Mouse (Mus musculus): ENCODE measurements around the gene Nudt19. TPM values are rescaled to one million over a fixed set of nuclear protein-coding genes. Genes with fewer than 3 reads are reported as not detected.

Gene Nudt19
- polyA plus RNA-seq, 1 experiment from 2014 or later: 87.4 TPM

- TF ChIP-seq CTCF (IDR thresholded peaks at IDR 0.05; ENCODE audit: low read depth): no peak
- Histone ChIP-seq H3K4me3 (ENCODE audit: low read depth, low read length) (peak within 1 kb of the TSS; percentile 78), H3K9me3 (ENCODE audit: control insufficient read depth) (no peaks in the 10 kb centered on the region), H3K27me3 (replicated peaks; ENCODE audit: control insufficient read depth, insufficient read depth, low read length) (peaks cover 30% of the 10 kb centered on the region), H3K4me2 (replicated peaks; ENCODE audit: low read depth) (peak within 1 kb of the TSS; percentile 98), H3K9ac (ENCODE audit: low read depth, low read length) (peak within 1 kb of the TSS; percentile 51), H3K4me1 (replicated peaks; ENCODE audit: control insufficient read depth, insufficient read depth, low read length) (peaks cover 7% of the 10 kb centered on the region), H3K27ac (ENCODE audit: low read depth, low read length) (no peak within 1 kb of the TSS), H3K36me3 (ENCODE audit: control insufficient read depth, insufficient read depth) (no peaks in the 10 kb centered on the region)
- WGBS: under 1% methylated on average over 45 of the region's 45 CpGs
- ATAC-seq: peak; percentile 69
Observed at GRCm38 (mm10) chr7:35585191-35586054, 29.3 kb upstream of the Nudt19 start, which contains the start of gene Rgs9bp. TSS of gene Rgs9bp (minus strand) at chr7:35585582.

- Histone ChIP-seq H3K4me2 (replicated peaks; ENCODE audit: low read depth) (peak overlapping the region; percentile 98), H3K9ac (ENCODE audit: low read depth, low read length) (peak overlapping the region; percentile 45; the same call in 1 of the 2 replicates), H3K9me3 (ENCODE audit: control insufficient read depth) (no peaks in the 10 kb centered on the region), H3K36me3 (ENCODE audit: control insufficient read depth, insufficient read depth) (no peaks in the 10 kb centered on the region), H3K27me3 (replicated peaks; ENCODE audit: control insufficient read depth, insufficient read depth, low read length) (peaks cover 30% of the 10 kb centered on the region), H3K27ac (ENCODE audit: low read depth, low read length) (no peak overlapping the region), H3K4me3 (ENCODE audit: low read depth, low read length) (peak overlapping the region; percentile 78), H3K4me1 (replicated peaks; ENCODE audit: control insufficient read depth, insufficient read depth, low read length) (peaks cover 7% of the 10 kb centered on the region)
- under 1% methylated on average over 48 of the region's 50 CpGs for WGBS
- no peak for ATAC-seq
- no peak for TF ChIP-seq CTCF (IDR thresholded peaks at IDR 0.05; ENCODE audit: low read depth)
Observed at GRCm38 (mm10) chr7:35584786-35585190, 28.7 kb upstream of the Nudt19 start.

- ATAC-seq: no peak
- WGBS: 6% methylated on average over 36 of the region's 36 CpGs
- Histone ChIP-seq H3K4me1 (replicated peaks; ENCODE audit: control insufficient read depth, insufficient read depth, low read length) (peaks cover 7% of the 10 kb centered on the region), H3K9ac (ENCODE audit: low read depth, low read length) (no peak overlapping the region), H3K9me3 (ENCODE audit: control insufficient read depth) (no peaks in the 10 kb centered on the region), H3K27me3 (replicated peaks; ENCODE audit: control insufficient read depth, insufficient read depth, low read length) (peaks cover 30% of the 10 kb centered on the region), H3K36me3 (ENCODE audit: control insufficient read depth, insufficient read depth) (no peaks in the 10 kb centered on the region), H3K4me2 (replicated peaks; ENCODE audit: low read depth) (peak overlapping the region; percentile 98), H3K27ac (ENCODE audit: low read depth, low read length) (no peak overlapping the region), H3K4me3 (ENCODE audit: low read depth, low read length) (peak overlapping the region; percentile 78)
- TF ChIP-seq CTCF (IDR thresholded peaks at IDR 0.05; ENCODE audit: low read depth): no peak
Observed at GRCm38 (mm10) chr7:35584068-35584785, 28.1 kb upstream of the Nudt19 start.

GRCm38 (mm10) chr7:35583476-35584025, 27.4 kb upstream of the Nudt19 start:
- H3K4me2 ChIP-seq (replicated peaks; ENCODE audit: low read depth): no peak overlapping the region
- H3K9ac ChIP-seq (ENCODE audit: low read depth, low read length): no peak overlapping the region
- no peak for ATAC-seq
- no peak overlapping the region for H3K4me3 ChIP-seq (ENCODE audit: low read depth, low read length)
- WGBS: 24% methylated on average over 11 of the region's 11 CpGs
- TF ChIP-seq CTCF (IDR thresholded peaks at IDR 0.05; ENCODE audit: low read depth): no peak
- H3K27me3 ChIP-seq (replicated peaks; ENCODE audit: control insufficient read depth, insufficient read depth, low read length): peaks cover 30% of the 10 kb centered on the region
- no peak overlapping the region for H3K27ac ChIP-seq (ENCODE audit: low read depth, low read length)
- H3K4me1 ChIP-seq (replicated peaks; ENCODE audit: control insufficient read depth, insufficient read depth, low read length): peaks cover 7% of the 10 kb centered on the region
- no peaks in the 10 kb centered on the region for H3K36me3 ChIP-seq (ENCODE audit: control insufficient read depth, insufficient read depth)
- H3K9me3 ChIP-seq (ENCODE audit: control insufficient read depth): no peaks in the 10 kb centered on the region

GRCm38 (mm10) chr7:35582719-35583118, 26.6 kb upstream of the Nudt19 start:
- 78% methylated on average over 5 of the region's 5 CpGs for WGBS
- no peak for ATAC-seq

GRCm38 (mm10) chr7:35579849-35580248, 23.7 kb upstream of the Nudt19 start:
- H3K9me3 ChIP-seq (ENCODE audit: control insufficient read depth): no peaks in the 10 kb centered on the region
- peak; percentile 78 for TF ChIP-seq CTCF (IDR thresholded peaks at IDR 0.05; ENCODE audit: low read depth)

More at GRCm38 (mm10) chr7:35582719-35583118, 26.6 kb upstream of the Nudt19 start:
- Histone ChIP-seq H3K9me3 (ENCODE audit: control insufficient read depth) (no peaks in the 10 kb centered on the region), H3K4me2 (replicated peaks; ENCODE audit: low read depth) (no peak overlapping the region), H3K4me3 (ENCODE audit: low read depth, low read length) (no peak overlapping the region), H3K27me3 (replicated peaks; ENCODE audit: control insufficient read depth, insufficient read depth, low read length) (peaks cover 30% of the 10 kb centered on the region), H3K36me3 (ENCODE audit: control insufficient read depth, insufficient read depth) (no peaks in the 10 kb centered on the region), H3K4me1 (replicated peaks; ENCODE audit: control insufficient read depth, insufficient read depth, low read length) (peaks cover 6% of the 10 kb centered on the region), H3K27ac (ENCODE audit: low read depth, low read length) (no peak overlapping the region), H3K9ac (ENCODE audit: low read depth, low read length) (no peak overlapping the region)
- peak; percentile 48 for TF ChIP-seq CTCF (IDR thresholded peaks at IDR 0.05; ENCODE audit: low read depth)

More at GRCm38 (mm10) chr7:35579849-35580248, 23.7 kb upstream of the Nudt19 start:
- 39% methylated on average over 4 of the region's 4 CpGs for WGBS
- no peak overlapping the region for H3K27ac ChIP-seq (ENCODE audit: low read depth, low read length)
- H3K4me2 ChIP-seq (replicated peaks; ENCODE audit: low read depth): no peak overlapping the region
- H3K36me3 ChIP-seq (ENCODE audit: control insufficient read depth, insufficient read depth): no peaks in the 10 kb centered on the region
- H3K9ac ChIP-seq (ENCODE audit: low read depth, low read length): no peak overlapping the region
- no peak for ATAC-seq
- peaks cover 28% of the 10 kb centered on the region for H3K27me3 ChIP-seq (replicated peaks; ENCODE audit: control insufficient read depth, insufficient read depth, low read length)
- no peak overlapping the region for H3K4me3 ChIP-seq (ENCODE audit: low read depth, low read length)
- H3K4me1 ChIP-seq (replicated peaks; ENCODE audit: control insufficient read depth, insufficient read depth, low read length): no peaks in the 10 kb centered on the region

All from intestine, postnatal 0 days (tissue).